Mouse (Mus musculus) stomach, embryonic 16.5 days (tissue): ENCODE measurements around the gene Bend4. TPM values are rescaled to one million over a fixed set of nuclear protein-coding genes. Genes with fewer than 3 reads are reported as not detected.
A peak's percentile ranks its signal among the peaks of the same experiment; 100 is the strongest.

ENCODE experiments used
- ATAC-seq: fragments of 200-750 bp; cut with Nextera tagmentation; 2 replicates; pipeline ENCODE4 v1.8.0; 2017; ENCODE audit warnings: moderate number of reproducible peaks, moderate TSS enrichment; ENCODE audit not compliant: insufficient read depth, low FRiP score
- H3K27ac ChIP-seq: fragments of 300-500 bp; sonication (generic); 2 replicates; pipeline ENCODE4 v1.5.1; 2014; ENCODE audit warnings: low read length
- H3K27me3 ChIP-seq: fragments of 300-500 bp; sonication (generic); 2 replicates; pipeline ENCODE4 v1.6.1; 2014; ENCODE audit warnings: low read length, control low read depth, mixed read lengths; ENCODE audit not compliant: control insufficient read depth, insufficient read depth
- H3K36me3 ChIP-seq: fragments of 300-500 bp; sonication (generic); 2 replicates; pipeline ENCODE4 v1.6.1; 2014; ENCODE audit warnings: low read length; ENCODE audit not compliant: control insufficient read depth, insufficient read depth
- H3K4me1 ChIP-seq: fragments of 300-500 bp; sonication (generic); 2 replicates; pipeline ENCODE4 v1.6.1; 2014; ENCODE audit warnings: low read length, control low read depth, mixed read lengths; ENCODE audit not compliant: control insufficient read depth, insufficient read depth
- H3K4me2 ChIP-seq: fragments of 300-500 bp; sonication (generic); 2 replicates; pipeline ENCODE4 v1.6.1; 2014; ENCODE audit warnings: low read depth, low read length, mixed read lengths
- H3K4me3 ChIP-seq: fragments of 300-500 bp; sonication (generic); replicated peaks from 2 replicates; pipeline ENCODE4 v1.5.1; 2014; ENCODE audit warnings: mild to moderate bottlenecking, low read length
- H3K9ac ChIP-seq: fragments of 300-500 bp; sonication (generic); 2 replicates; pipeline ENCODE4 v1.6.1; 2014; ENCODE audit warnings: low read length
- H3K9me3 ChIP-seq: fragments of 300-500 bp; sonication (generic); replicated peaks from 2 replicates; pipeline ENCODE4 v1.6.1; 2016; ENCODE audit warnings: low read length, control low read depth; ENCODE audit not compliant: control insufficient read depth
- WGBS: fragments of 180-500 bp; shearing (Covaris S2); extraction: QIAGEN DNeasy Blood & Tissue Kit; methylation state at CpG from one replicate; pipeline ENCODE4 v1.1.7; 2014; 5-methylcytosine and 5-hydroxymethylcytosine counted together
- polyA plus RNA-seq: library from polyadenylated mRNA; unstranded; fragments of >200 nt; fragmentation: Nextera tagmentation; extraction: Ambion mirVana; gene quantifications from 2 replicates; pipeline ENCODE4 v1.2.1, GENCODE M21; 2015

The Bend4 gene
- polyA plus RNA-seq, 1 experiment from 2014 or later, result 3.0 TPM

- Histone ChIP-seq H3K27ac (no peak overlapping the region), H3K4me1 (peaks cover 2% of the 10 kb centered on the region; the same call in 1 of the 2 replicates), H3K36me3 (no peaks in the 10 kb centered on the region), H3K4me2 (no peak overlapping the region), H3K4me3 (no peak overlapping the region), H3K9me3 (no peaks in the 10 kb centered on the region), H3K27me3 (no peaks in the 10 kb centered on the region), H3K9ac (no peak overlapping the region)
- no peak for ATAC-seq
- WGBS, result 75% methylated on average over 21 of the region's 21 CpGs
These were observed 22.0 kb upstream of the Bend4 start for GRCm38 (mm10) chr5:67449957-67450630.

- 48% methylated on average over 2 of the region's 2 CpGs for WGBS
- Histone ChIP-seq H3K4me3 (no peak overlapping the region), H3K36me3 (no peaks in the 10 kb centered on the region), H3K9me3 (no peaks in the 10 kb centered on the region), H3K9ac (no peak overlapping the region), H3K4me2 (no peak overlapping the region), H3K27ac (0 out of 2 replicates have a peak overlapping the region, but pooled peaks have one; percentile 27), H3K27me3 (no peaks in the 10 kb centered on the region), H3K4me1 (peaks cover 2% of the 10 kb centered on the region; the same call in 1 of the 2 replicates)
- no peak for ATAC-seq
These were observed 18.4 kb upstream of the Bend4 start for GRCm38 (mm10) chr5:67446526-67446925.

DNA sequence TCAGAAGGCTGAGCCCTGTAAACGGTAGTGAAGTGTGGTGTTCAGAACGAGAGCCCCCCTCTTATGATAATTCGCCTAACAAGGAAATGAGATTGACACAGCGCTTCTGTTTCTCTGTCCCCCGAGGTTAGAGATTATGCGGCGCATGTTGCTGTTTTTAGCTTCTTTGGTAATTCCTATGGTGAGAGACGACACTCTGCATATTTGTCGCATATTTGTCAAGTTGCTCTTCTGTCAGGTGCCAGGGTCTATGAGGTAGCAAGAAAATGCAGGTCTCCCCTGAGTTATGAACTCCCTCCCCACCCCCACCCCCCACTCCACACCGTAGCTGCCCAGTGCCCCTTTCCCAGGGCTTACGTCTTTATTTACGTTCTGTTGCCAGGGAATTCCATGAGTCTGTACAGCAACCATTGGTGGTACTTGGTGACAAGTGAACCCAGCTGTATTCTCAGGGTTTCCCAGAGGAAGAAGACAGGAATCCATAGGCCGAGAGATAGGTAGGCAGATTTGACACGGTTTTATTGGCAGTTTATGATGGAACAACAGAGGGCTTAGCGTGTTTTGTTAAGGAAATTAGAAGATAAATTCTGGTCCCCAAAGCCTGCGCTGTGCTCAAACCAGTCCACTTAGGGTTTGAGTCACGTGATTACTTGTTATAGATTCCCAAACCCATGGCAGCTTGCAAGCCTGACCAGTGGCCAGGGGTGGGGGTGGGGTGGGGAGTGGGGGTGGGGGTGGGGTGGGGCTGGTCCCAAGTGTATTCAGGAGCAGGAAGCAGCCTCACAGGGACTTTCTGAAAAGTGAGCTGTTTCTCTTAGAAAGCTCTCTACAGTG, 16.3 kb upstream of the Bend4 start:
- Histone ChIP-seq H3K36me3 (no peaks in the 10 kb centered on the region), H3K9ac (no peak overlapping the region), H3K27ac (no peak overlapping the region), H3K4me2 (no peak overlapping the region), H3K4me3 (no peak overlapping the region), H3K9me3 (no peaks in the 10 kb centered on the region), H3K4me1 (peaks cover 2% of the 10 kb centered on the region; the same call in 1 of the 2 replicates), H3K27me3 (no peaks in the 10 kb centered on the region)
- no peak for ATAC-seq
- 31% methylated on average over 17 of the region's 17 CpGs for WGBS

- ATAC-seq, result no peak
- Histone ChIP-seq H3K4me1 (peaks cover 2% of the 10 kb centered on the region; the same call in 1 of the 2 replicates), H3K9me3 (no peaks in the 10 kb centered on the region), H3K9ac (no peak overlapping the region), H3K4me3 (no peak overlapping the region), H3K36me3 (no peaks in the 10 kb centered on the region), H3K27ac (no peak overlapping the region), H3K27me3 (no peaks in the 10 kb centered on the region), H3K4me2 (no peak overlapping the region)
- 39% methylated on average over 6 of the region's 6 CpGs for WGBS
These were observed 14.8 kb upstream of the Bend4 start for GRCm38 (mm10) chr5:67442813-67443450.

- ATAC-seq, result no peak
- Histone ChIP-seq H3K27ac (no peak overlapping the region), H3K9me3 (no peaks in the 10 kb centered on the region), H3K4me1 (no peaks in the 10 kb centered on the region), H3K4me3 (no peak overlapping the region), H3K4me2 (no peak overlapping the region), H3K9ac (no peak overlapping the region), H3K36me3 (no peaks in the 10 kb centered on the region), H3K27me3 (no peaks in the 10 kb centered on the region)
- 83% methylated on average over 8 of the region's 8 CpGs for WGBS
These were observed 12.5 kb upstream of the Bend4 start for GRCm38 (mm10) chr5:67440563-67440962.

DNA sequence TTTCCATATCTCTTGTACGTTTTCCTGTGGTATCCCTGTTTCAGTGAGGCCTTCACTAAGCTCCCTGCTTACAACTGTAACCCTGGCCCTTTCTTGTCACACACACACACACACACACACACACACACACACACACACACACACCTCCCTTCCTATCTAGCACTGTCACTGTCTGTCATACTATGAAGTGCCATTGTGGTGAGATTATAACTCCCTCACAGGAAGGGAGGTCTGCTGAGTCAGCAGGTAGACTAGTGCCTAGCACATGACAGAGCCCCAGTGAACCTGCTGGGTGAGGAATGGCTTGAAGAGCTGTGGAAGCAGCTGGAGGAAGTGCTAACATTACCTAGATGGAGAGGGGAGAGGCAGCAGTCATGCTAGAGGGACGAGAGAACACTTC, 9.3 kb upstream of the Bend4 start:
- Histone ChIP-seq H3K9ac (no peak overlapping the region), H3K4me3 (no peak overlapping the region), H3K9me3 (no peaks in the 10 kb centered on the region), H3K27ac (no peak overlapping the region), H3K27me3 (no peaks in the 10 kb centered on the region), H3K4me2 (no peak overlapping the region), H3K36me3 (no peaks in the 10 kb centered on the region), H3K4me1 (no peaks in the 10 kb centered on the region)
- ATAC-seq, result peak; percentile 60; the same call in 1 of the 2 replicates
- 28% methylated on average over 2 of the region's 2 CpGs for WGBS

- Histone ChIP-seq H3K36me3 (no peaks in the 10 kb centered on the region), H3K9ac (peak overlapping the region; percentile 76), H3K27ac (no peak overlapping the region), H3K4me3 (peak overlapping the region; percentile 70), H3K27me3 (peaks cover 11% of the 10 kb centered on the region), H3K9me3 (no peaks in the 10 kb centered on the region), H3K4me1 (0 out of 2 replicates have a peak, but pooled peaks cover 3% of the 10 kb centered on the region), H3K4me2 (peak overlapping the region; percentile 96)
- WGBS, result 1% methylated on average over 100 of the region's 121 CpGs
- ATAC-seq, result peak; percentile 35; the same call in 1 of the 2 replicates
These were observed 1.4 kb downstream of the Bend4 start for GRCm38 (mm10) chr5:67426478-67427442.

- Histone ChIP-seq H3K4me1 (0 out of 2 replicates have a peak, but pooled peaks cover 3% of the 10 kb centered on the region), H3K9ac (no peak overlapping the region), H3K4me3 (peak overlapping the region; percentile 70; the same call in 1 of the 2 replicates), H3K4me2 (peak overlapping the region; percentile 96; the same call in 1 of the 2 replicates), H3K27me3 (peaks cover 11% of the 10 kb centered on the region), H3K9me3 (no peaks in the 10 kb centered on the region), H3K27ac (no peak overlapping the region), H3K36me3 (no peaks in the 10 kb centered on the region)
- WGBS, result 31% methylated on average over 5 of the region's 5 CpGs
- no peak for ATAC-seq
These were observed 2.1 kb downstream of the Bend4 start for GRCm38 (mm10) chr5:67426011-67426410.
